Mouse (Mus musculus): ENCODE data around the gene Ap3d1. TPM values are rescaled to one million over a fixed set of nuclear protein-coding genes. Genes with fewer than 3 reads are reported as not detected.
A peak's percentile ranks its signal among the peaks of the same experiment; 100 is the strongest.

Ap3d1 gene
- polyA plus RNA-seq, 1 experiment from 2014 or later: 81.0 TPM

GRCm38 (mm10) chr10:80738657-80739056 is 3.4 kb downstream of the Ap3d1 start:
- Histone ChIP-seq H3K27me3 (replicated peaks; ENCODE audit: control insufficient read depth, insufficient read depth, low read length) (no peaks in the 10 kb centered on the region), H3K36me3 (ENCODE audit: control insufficient read depth, insufficient read depth, low read length) (peaks cover 7% of the 10 kb centered on the region; the same call in 1 of the 2 replicates), H3K4me3 (ENCODE audit: low read depth, low read length) (no peak overlapping the region), H3K9ac (ENCODE audit: low read length) (no peak overlapping the region), H3K4me1 (ENCODE audit: control insufficient read depth, insufficient read depth, low read length) (peaks cover 18% of the 10 kb centered on the region), H3K4me2 (ENCODE audit: low read length) (no peak overlapping the region), H3K9me3 (replicated peaks; ENCODE audit: control insufficient read depth, low read length) (no peaks in the 10 kb centered on the region), H3K27ac (ENCODE audit: low read depth, low read length) (no peak overlapping the region)
- ATAC-seq: no peak
- 75% methylated on average over 1 of the region's 1 CpGs for WGBS
- no peak for DNase-seq (ENCODE audit: low spot score)

GRCm38 (mm10) chr10:80736731-80737130 is 5.3 kb downstream of the Ap3d1 start:
- 74% methylated on average over 5 of the region's 5 CpGs for WGBS
- peaks cover 18% of the 10 kb centered on the region for H3K4me1 ChIP-seq (ENCODE audit: control insufficient read depth, insufficient read depth, low read length)
- peak; percentile 60 for DNase-seq (ENCODE audit: low spot score)
- no peak overlapping the region for H3K4me3 ChIP-seq (ENCODE audit: low read depth, low read length)
- no peak overlapping the region for H3K9ac ChIP-seq (ENCODE audit: low read length)
- H3K9me3 ChIP-seq (replicated peaks; ENCODE audit: control insufficient read depth, low read length): no peaks in the 10 kb centered on the region
- no peak overlapping the region for H3K4me2 ChIP-seq (ENCODE audit: low read length)
- peak overlapping the region; percentile 55 for H3K27ac ChIP-seq (ENCODE audit: low read depth, low read length)
- H3K36me3 ChIP-seq (ENCODE audit: control insufficient read depth, insufficient read depth, low read length): peaks cover 23% of the 10 kb centered on the region
- ATAC-seq: peak; percentile 16; the same call in 1 of the 2 replicates
- no peaks in the 10 kb centered on the region for H3K27me3 ChIP-seq (replicated peaks; ENCODE audit: control insufficient read depth, insufficient read depth, low read length)

- no peaks in the 10 kb centered on the region for H3K9me3 ChIP-seq (replicated peaks; ENCODE audit: control insufficient read depth, low read length)
- H3K4me2 ChIP-seq (ENCODE audit: low read length): no peak overlapping the region
- no peak overlapping the region for H3K27ac ChIP-seq (ENCODE audit: low read depth, low read length)
- no peaks in the 10 kb centered on the region; the same call in 1 of the 2 replicates for H3K4me1 ChIP-seq (ENCODE audit: control insufficient read depth, insufficient read depth, low read length)
- no peak overlapping the region for H3K9ac ChIP-seq (ENCODE audit: low read length)
- no peak overlapping the region for H3K4me3 ChIP-seq (ENCODE audit: low read depth, low read length)
- H3K27me3 ChIP-seq (replicated peaks; ENCODE audit: control insufficient read depth, insufficient read depth, low read length): no peaks in the 10 kb centered on the region
- 95% methylated on average over 6 of the region's 6 CpGs for WGBS
- ATAC-seq: no peak
- no peak for DNase-seq (ENCODE audit: low spot score)
- peaks cover 60% of the 10 kb centered on the region for H3K36me3 ChIP-seq (ENCODE audit: control insufficient read depth, insufficient read depth, low read length)
Observed at GRCm38 (mm10) chr10:80732611-80733101, 9.4 kb downstream of the Ap3d1 start.

GRCm38 (mm10) chr10:80727369-80728127 is 14.5 kb downstream of the Ap3d1 start:
- H3K4me2 ChIP-seq (ENCODE audit: low read length): no peak overlapping the region
- H3K36me3 ChIP-seq (ENCODE audit: control insufficient read depth, insufficient read depth, low read length): peaks cover 94% of the 10 kb centered on the region
- DNase-seq (ENCODE audit: low spot score) (no peak), ATAC-seq (no peak)
- H3K4me3 ChIP-seq (ENCODE audit: low read depth, low read length): no peak overlapping the region
- no peaks in the 10 kb centered on the region for H3K9me3 ChIP-seq (replicated peaks; ENCODE audit: control insufficient read depth, low read length)
- no peaks in the 10 kb centered on the region for H3K27me3 ChIP-seq (replicated peaks; ENCODE audit: control insufficient read depth, insufficient read depth, low read length)
- no peaks in the 10 kb centered on the region for H3K4me1 ChIP-seq (ENCODE audit: control insufficient read depth, insufficient read depth, low read length)
- WGBS: 92% methylated on average over 5 of the region's 5 CpGs
- no peak overlapping the region for H3K27ac ChIP-seq (ENCODE audit: low read depth, low read length)
- H3K9ac ChIP-seq (ENCODE audit: low read length): no peak overlapping the region

- WGBS: 100% methylated on average over 1 of the region's 1 CpGs
- H3K9me3 ChIP-seq (replicated peaks; ENCODE audit: control insufficient read depth, low read length): no peaks in the 10 kb centered on the region
- no peak overlapping the region for H3K4me3 ChIP-seq (ENCODE audit: low read depth, low read length)
- H3K9ac ChIP-seq (ENCODE audit: low read length): no peak overlapping the region
- H3K36me3 ChIP-seq (ENCODE audit: control insufficient read depth, insufficient read depth, low read length): peaks cover 100% of the 10 kb centered on the region
- H3K4me2 ChIP-seq (ENCODE audit: low read length): no peak overlapping the region
- ATAC-seq (no peak), DNase-seq (ENCODE audit: low spot score) (no peak)
- H3K27ac ChIP-seq (ENCODE audit: low read depth, low read length): no peak overlapping the region
- H3K27me3 ChIP-seq (replicated peaks; ENCODE audit: control insufficient read depth, insufficient read depth, low read length): no peaks in the 10 kb centered on the region
- no peaks in the 10 kb centered on the region for H3K4me1 ChIP-seq (ENCODE audit: control insufficient read depth, insufficient read depth, low read length)
Observed at GRCm38 (mm10) chr10:80717281-80717680, 24.8 kb downstream of the Ap3d1 start.

- Histone ChIP-seq H3K4me1 (ENCODE audit: control insufficient read depth, insufficient read depth, low read length) (no peaks in the 10 kb centered on the region), H3K36me3 (ENCODE audit: control insufficient read depth, insufficient read depth, low read length) (peaks cover 100% of the 10 kb centered on the region), H3K4me2 (ENCODE audit: low read length) (no peak overlapping the region), H3K4me3 (ENCODE audit: low read depth, low read length) (no peak overlapping the region), H3K27ac (ENCODE audit: low read depth, low read length) (no peak overlapping the region), H3K9me3 (replicated peaks; ENCODE audit: control insufficient read depth, low read length) (no peaks in the 10 kb centered on the region), H3K9ac (ENCODE audit: low read length) (no peak overlapping the region), H3K27me3 (replicated peaks; ENCODE audit: control insufficient read depth, insufficient read depth, low read length) (no peaks in the 10 kb centered on the region)
- DNase-seq (ENCODE audit: low spot score) (no peak), ATAC-seq (no peak)
- 93% methylated on average over 3 of the region's 3 CpGs for WGBS
Observed at GRCm38 (mm10) chr10:80710834-80711233, 31.2 kb downstream of the Ap3d1 start.

- peaks cover 52% of the 10 kb centered on the region for H3K36me3 ChIP-seq (ENCODE audit: control insufficient read depth, insufficient read depth, low read length)
- H3K4me1 ChIP-seq (ENCODE audit: control insufficient read depth, insufficient read depth, low read length): peaks cover 13% of the 10 kb centered on the region
- H3K9me3 ChIP-seq (replicated peaks; ENCODE audit: control insufficient read depth, low read length): no peaks in the 10 kb centered on the region
- ATAC-seq (no peak), DNase-seq (ENCODE audit: low spot score) (no peak)
- no peaks in the 10 kb centered on the region for H3K27me3 ChIP-seq (replicated peaks; ENCODE audit: control insufficient read depth, insufficient read depth, low read length)
- 83% methylated on average over 3 of the region's 3 CpGs for WGBS
- no peak overlapping the region for H3K4me3 ChIP-seq (ENCODE audit: low read depth, low read length)
- H3K4me2 ChIP-seq (ENCODE audit: low read length): no peak overlapping the region
- H3K9ac ChIP-seq (ENCODE audit: low read length): no peak overlapping the region
- H3K27ac ChIP-seq (ENCODE audit: low read depth, low read length): no peak overlapping the region
Observed at GRCm38 (mm10) chr10:80705479-80705878, 36.6 kb downstream of the Ap3d1 start.

GRCm38 (mm10) chr10:80705033-80705432 is 37.0 kb downstream of the Ap3d1 start:
- Histone ChIP-seq H3K4me1 (ENCODE audit: control insufficient read depth, insufficient read depth, low read length) (peaks cover 13% of the 10 kb centered on the region), H3K36me3 (ENCODE audit: control insufficient read depth, insufficient read depth, low read length) (peaks cover 47% of the 10 kb centered on the region), H3K9me3 (replicated peaks; ENCODE audit: control insufficient read depth, low read length) (no peaks in the 10 kb centered on the region), H3K9ac (ENCODE audit: low read length) (no peak overlapping the region), H3K27me3 (replicated peaks; ENCODE audit: control insufficient read depth, insufficient read depth, low read length) (no peaks in the 10 kb centered on the region), H3K4me3 (ENCODE audit: low read depth, low read length) (no peak overlapping the region), H3K4me2 (ENCODE audit: low read length) (no peak overlapping the region), H3K27ac (ENCODE audit: low read depth, low read length) (no peak overlapping the region)
- no peak for ATAC-seq
- DNase-seq (ENCODE audit: low spot score): no peak
- WGBS: 67% methylated on average over 3 of the region's 3 CpGs

GRCm38 (mm10) chr10:80704418-80704817 is 37.6 kb downstream of the Ap3d1 start:
- 85% methylated on average over 5 of the region's 5 CpGs for WGBS
- H3K4me3 ChIP-seq (ENCODE audit: low read depth, low read length): no peak overlapping the region
- H3K9me3 ChIP-seq (replicated peaks; ENCODE audit: control insufficient read depth, low read length): no peaks in the 10 kb centered on the region
- no peak overlapping the region for H3K4me2 ChIP-seq (ENCODE audit: low read length)
- H3K27ac ChIP-seq (ENCODE audit: low read depth, low read length): no peak overlapping the region
- H3K27me3 ChIP-seq (replicated peaks; ENCODE audit: control insufficient read depth, insufficient read depth, low read length): no peaks in the 10 kb centered on the region
- H3K4me1 ChIP-seq (ENCODE audit: control insufficient read depth, insufficient read depth, low read length): peaks cover 13% of the 10 kb centered on the region
- DNase-seq (ENCODE audit: low spot score): no peak
- H3K9ac ChIP-seq (ENCODE audit: low read length): no peak overlapping the region
- H3K36me3 ChIP-seq (ENCODE audit: control insufficient read depth, insufficient read depth, low read length): peaks cover 41% of the 10 kb centered on the region
- no peak for ATAC-seq
